Mouse (Mus musculus) ES-E14 (cell line): ENCODE measurements around the gene Col24a1.

ENCODE experiments used
- CHD2 ChIP-seq: IDR thresholded peaks from 2 replicates; pipeline ENCODE4 v1.6.1; 2014; ENCODE audit warnings: mild to moderate bottlenecking, low read depth, low read length, inconsistent platforms
- MAFK ChIP-seq: IDR thresholded peaks from 2 replicates; pipeline ENCODE4 v1.6.1; 2014; ENCODE audit warnings: mild to moderate bottlenecking, low read depth, low read length, inconsistent platforms; ENCODE audit not compliant: insufficient read depth
- ZC3H11A ChIP-seq: IDR thresholded peaks from 2 replicates; pipeline ENCODE4 v1.6.1; 2012; ENCODE audit warnings: low read depth, mild to moderate bottlenecking, inconsistent platforms, low read length, borderline replicate concordance
- ZNF384 ChIP-seq: IDR thresholded peaks from 2 replicates; pipeline ENCODE4 v1.6.1; 2012; ENCODE audit warnings: low read depth, low read length, inconsistent platforms

- TF ChIP-seq MAFK, result no peak
- no peak for TF ChIP-seq ZNF384
- no peak for TF ChIP-seq CHD2
- TF ChIP-seq ZC3H11A, result no peak
Measured at GRCm38 (mm10) chr3:145550216-145550615, 257.9 kb downstream of the Col24a1 start.
